Mouse (Mus musculus): ENCODE data around the gene Adgrl3. TPM values are rescaled to one million over a fixed set of nuclear protein-coding genes. Genes with fewer than 3 reads are reported as not detected.

Gene Adgrl3
- polyA plus RNA-seq, 1 experiment from 2014 or later = 15.0 TPM

DNA sequence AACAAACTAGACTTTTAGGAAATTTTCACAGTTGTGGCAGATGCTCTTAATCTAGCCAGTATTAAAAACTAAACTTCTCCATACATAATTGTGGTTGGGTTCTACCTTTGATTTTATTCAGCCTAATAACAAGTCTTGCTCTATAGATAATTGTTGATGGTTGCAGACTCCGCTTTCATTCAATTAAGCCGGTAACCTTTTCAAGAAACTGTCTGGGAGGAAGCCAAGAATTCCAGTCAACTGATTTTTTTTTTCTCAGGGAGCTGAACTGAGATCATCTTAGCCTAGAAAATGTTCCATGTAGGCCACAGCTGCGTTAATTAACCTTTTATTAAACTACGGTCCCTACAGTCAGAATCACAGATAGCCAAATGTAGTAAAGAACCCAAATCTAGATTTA is 65.2 kb downstream of the Adgrl3 start:
- WGBS = 92% methylated on average over 4 of the region's 4 CpGs
- DNase-seq (ENCODE audit: low spot score) = no peak
- Histone ChIP-seq H3K27me3 (ENCODE audit: low read depth, poor library complexity, severe bottlenecking) (no peaks in the 10 kb centered on the region), H3K36me3 (no peaks in the 10 kb centered on the region), H3K9me3 (replicated peaks) (no peaks in the 10 kb centered on the region), H3K4me1 (no peaks in the 10 kb centered on the region), H3K27ac (no peak overlapping the region), H3K4me3 (no peak overlapping the region)

GRCm38 (mm10) chr5:81088667-81089066 is 68.7 kb downstream of the Adgrl3 start:
- no peak overlapping the region for H3K4me3 ChIP-seq
- no peak overlapping the region for H3K27ac ChIP-seq
- no peaks in the 10 kb centered on the region for H3K36me3 ChIP-seq
- H3K27me3 ChIP-seq (ENCODE audit: low read depth, poor library complexity, severe bottlenecking) = no peaks in the 10 kb centered on the region
- no peaks in the 10 kb centered on the region for H3K9me3 ChIP-seq (replicated peaks)
- WGBS = 76% methylated on average over 2 of the region's 2 CpGs
- no peaks in the 10 kb centered on the region for H3K4me1 ChIP-seq
- DNase-seq (ENCODE audit: low spot score) = no peak

DNA sequence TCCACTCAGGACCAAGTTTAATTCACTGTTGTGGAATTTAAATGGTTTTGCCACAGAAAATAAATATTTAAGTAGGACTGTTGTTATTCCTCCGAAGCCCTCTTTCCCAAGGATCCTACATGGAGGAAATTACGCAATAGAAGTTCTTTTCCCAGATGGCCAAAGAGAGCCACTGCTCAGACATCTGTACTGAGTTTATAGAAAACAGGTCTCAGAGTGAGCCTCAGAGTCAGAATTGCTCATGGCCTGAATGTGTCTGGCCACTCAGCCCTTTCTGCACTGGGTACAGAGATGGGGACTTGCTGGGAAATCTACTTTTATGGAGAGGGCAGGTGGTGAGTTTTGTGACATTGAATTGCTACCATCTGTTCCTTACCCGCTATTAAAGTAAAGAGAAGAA is 74.7 kb downstream of the Adgrl3 start:
- DNase-seq (ENCODE audit: low spot score) = peak; percentile 35
- no peak overlapping the region for H3K27ac ChIP-seq
- no peaks in the 10 kb centered on the region for H3K27me3 ChIP-seq (ENCODE audit: low read depth, poor library complexity, severe bottlenecking)
- WGBS = 46% methylated on average over 3 of the region's 3 CpGs
- no peaks in the 10 kb centered on the region for H3K9me3 ChIP-seq (replicated peaks)
- no peaks in the 10 kb centered on the region for H3K36me3 ChIP-seq
- no peak overlapping the region for H3K4me3 ChIP-seq
- peaks cover 13% of the 10 kb centered on the region for H3K4me1 ChIP-seq

DNA sequence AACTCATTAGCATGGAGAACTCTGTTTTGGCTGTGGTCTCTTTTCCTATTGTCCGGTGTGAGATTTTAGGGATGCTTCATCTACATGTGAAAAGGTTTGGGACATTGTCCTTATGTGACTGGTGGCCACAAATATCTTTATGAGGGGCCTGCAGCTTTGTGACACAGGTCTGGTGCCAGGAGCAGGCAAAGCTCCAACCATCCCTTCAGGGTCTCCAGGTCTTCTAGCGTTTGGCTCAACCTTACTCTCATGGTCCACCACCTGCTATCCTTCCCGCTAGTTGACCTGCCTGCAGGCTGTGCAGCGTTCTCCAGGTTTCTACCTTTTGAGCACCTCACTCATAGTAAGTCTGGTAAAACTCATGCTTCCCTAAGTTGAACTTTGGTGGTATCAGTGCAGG is 77.2 kb downstream of the Adgrl3 start:
- no peaks in the 10 kb centered on the region for H3K9me3 ChIP-seq (replicated peaks)
- 94% methylated on average over 4 of the region's 4 CpGs for WGBS
- no peak overlapping the region for H3K4me3 ChIP-seq
- no peak overlapping the region for H3K27ac ChIP-seq
- no peak for DNase-seq (ENCODE audit: low spot score)
- no peaks in the 10 kb centered on the region for H3K36me3 ChIP-seq
- H3K4me1 ChIP-seq = peaks cover 13% of the 10 kb centered on the region
- H3K27me3 ChIP-seq (ENCODE audit: low read depth, poor library complexity, severe bottlenecking) = no peaks in the 10 kb centered on the region

DNA sequence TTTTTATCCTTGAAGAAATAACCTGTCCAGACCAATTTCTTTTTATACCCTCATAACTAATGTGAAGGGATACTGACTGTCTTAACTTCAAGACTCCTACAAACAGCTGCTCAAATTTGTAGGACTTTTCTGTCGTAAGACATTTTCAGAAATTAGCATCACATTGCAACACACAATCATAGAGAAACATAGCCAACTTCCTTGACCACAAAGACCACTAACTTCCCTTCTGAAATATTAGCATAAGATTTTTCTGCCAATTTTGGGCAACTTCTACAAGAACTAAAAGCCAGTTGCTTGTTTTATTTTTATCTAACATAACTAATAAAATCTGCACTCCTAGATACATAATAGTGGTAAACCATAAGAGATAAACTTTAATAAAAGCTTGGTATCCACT is 87.5 kb downstream of the Adgrl3 start:
- no peaks in the 10 kb centered on the region for H3K36me3 ChIP-seq
- H3K4me3 ChIP-seq = no peak overlapping the region
- no peak overlapping the region for H3K27ac ChIP-seq
- H3K27me3 ChIP-seq (ENCODE audit: low read depth, poor library complexity, severe bottlenecking) = no peaks in the 10 kb centered on the region
- WGBS = 94% methylated on average over 1 of the region's 1 CpGs
- H3K4me1 ChIP-seq = no peaks in the 10 kb centered on the region
- H3K9me3 ChIP-seq (replicated peaks) = no peaks in the 10 kb centered on the region
- DNase-seq (ENCODE audit: low spot score) = no peak

DNA sequence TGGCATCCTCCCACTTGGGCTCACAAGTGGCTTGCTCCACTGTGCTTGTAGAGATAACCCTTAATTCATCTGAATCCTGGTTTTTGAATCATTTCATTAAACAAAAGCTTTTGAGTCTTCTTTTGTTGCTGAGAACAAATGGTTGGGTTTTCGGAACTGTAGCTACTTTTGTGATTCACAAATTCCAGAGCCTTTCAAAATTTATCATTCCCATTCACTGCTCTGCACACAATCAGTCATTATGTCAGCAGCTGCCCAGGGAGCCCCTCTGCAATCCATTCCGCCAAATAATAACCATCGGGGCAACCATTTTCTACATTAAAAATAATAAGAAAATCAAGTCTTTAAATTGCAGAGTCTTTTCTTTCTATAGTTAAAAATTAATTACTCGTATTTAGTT is 104.5 kb downstream of the Adgrl3 start:
- no peak overlapping the region for H3K27ac ChIP-seq
- peaks cover 8% of the 10 kb centered on the region for H3K4me1 ChIP-seq
- DNase-seq (ENCODE audit: low spot score) = peak; percentile 35
- H3K27me3 ChIP-seq (ENCODE audit: low read depth, poor library complexity, severe bottlenecking) = no peaks in the 10 kb centered on the region
- 70% methylated on average over 4 of the region's 4 CpGs for WGBS
- H3K36me3 ChIP-seq = no peaks in the 10 kb centered on the region
- H3K4me3 ChIP-seq = no peak overlapping the region
- no peaks in the 10 kb centered on the region for H3K9me3 ChIP-seq (replicated peaks)

- no peak for DNase-seq (ENCODE audit: low spot score)
- Histone ChIP-seq H3K4me1 (peaks cover 4% of the 10 kb centered on the region; the same call in 1 of the 2 replicates), H3K27me3 (ENCODE audit: low read depth, poor library complexity, severe bottlenecking) (no peaks in the 10 kb centered on the region), H3K36me3 (no peaks in the 10 kb centered on the region), H3K4me3 (no peak overlapping the region), H3K9me3 (replicated peaks) (no peaks in the 10 kb centered on the region), H3K27ac (no peak overlapping the region)
- WGBS = 71% methylated on average over 3 of the region's 3 CpGs
Measured at GRCm38 (mm10) chr5:81127639-81128038, 107.7 kb downstream of the Adgrl3 start.

GRCm38 (mm10) chr5:81136394-81136793 is 116.5 kb downstream of the Adgrl3 start:
- Histone ChIP-seq H3K4me1 (no peaks in the 10 kb centered on the region), H3K9me3 (replicated peaks) (no peaks in the 10 kb centered on the region), H3K36me3 (no peaks in the 10 kb centered on the region), H3K27ac (no peak overlapping the region), H3K4me3 (no peak overlapping the region), H3K27me3 (ENCODE audit: low read depth, poor library complexity, severe bottlenecking) (no peaks in the 10 kb centered on the region)
- WGBS = 87% methylated on average over 1 of the region's 1 CpGs
- DNase-seq (ENCODE audit: low spot score) = no peak

DNA sequence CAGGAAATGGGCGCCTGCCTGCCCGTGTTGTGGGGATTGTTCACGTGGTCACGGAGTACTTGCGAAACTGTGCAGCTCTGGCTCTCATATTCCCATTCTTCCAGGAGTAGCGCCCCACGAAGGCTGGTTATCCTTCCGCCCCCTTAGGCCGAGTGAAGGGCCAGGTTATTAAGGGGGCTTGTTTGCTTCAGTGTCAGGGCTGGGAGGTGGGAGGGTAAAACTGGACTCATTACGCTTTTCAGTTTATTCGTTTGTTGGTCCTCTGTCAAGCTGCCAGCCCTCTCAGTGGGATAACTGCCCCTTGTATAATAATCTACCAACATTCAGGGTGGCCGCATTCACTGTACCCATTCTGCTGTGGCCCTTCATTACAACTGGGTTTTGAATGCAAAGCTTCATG is 135.9 kb downstream of the Adgrl3 start:
- WGBS = 82% methylated on average over 12 of the region's 12 CpGs
- H3K36me3 ChIP-seq = no peaks in the 10 kb centered on the region

DNA sequence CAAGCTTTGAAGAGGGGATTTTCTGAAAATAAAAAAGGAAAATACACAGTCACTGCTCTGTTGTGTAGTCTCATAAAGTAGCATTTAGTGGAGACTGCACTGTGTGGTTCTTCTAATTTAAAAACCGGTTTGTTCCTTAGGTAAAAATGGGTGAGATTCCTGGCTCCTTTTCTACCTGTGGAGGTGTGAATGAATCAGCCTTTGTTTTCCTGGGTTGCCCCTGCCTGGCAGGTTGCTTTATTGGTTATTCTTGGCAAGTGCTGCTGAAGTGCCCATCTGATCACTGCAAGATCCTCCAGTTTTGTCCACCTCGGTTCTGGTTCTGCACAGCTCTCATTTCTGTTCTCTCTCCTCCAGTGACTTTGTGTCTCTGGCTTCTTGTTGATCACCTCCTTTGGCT is 136.3 kb downstream of the Adgrl3 start:
- Histone ChIP-seq H3K36me3 (no peaks in the 10 kb centered on the region), H3K9me3 (replicated peaks) (no peaks in the 10 kb centered on the region), H3K27ac (no peak overlapping the region), H3K4me1 (no peaks in the 10 kb centered on the region), H3K4me3 (no peak overlapping the region), H3K27me3 (ENCODE audit: low read depth, poor library complexity, severe bottlenecking) (no peaks in the 10 kb centered on the region)
- DNase-seq (ENCODE audit: low spot score) = no peak
- 40% methylated on average over 2 of the region's 2 CpGs for WGBS

More for the DNA sequence above, 135.9 kb downstream of the Adgrl3 start:
- DNase-seq (ENCODE audit: low spot score) = no peak
- Histone ChIP-seq H3K4me3 (no peak overlapping the region), H3K27ac (no peak overlapping the region), H3K27me3 (ENCODE audit: low read depth, poor library complexity, severe bottlenecking) (no peaks in the 10 kb centered on the region), H3K4me1 (no peaks in the 10 kb centered on the region), H3K9me3 (replicated peaks) (no peaks in the 10 kb centered on the region)

GRCm38 (mm10) chr5:81156796-81157195 is 136.9 kb downstream of the Adgrl3 start:
- Histone ChIP-seq H3K4me3 (no peak overlapping the region), H3K27me3 (ENCODE audit: low read depth, poor library complexity, severe bottlenecking) (no peaks in the 10 kb centered on the region), H3K36me3 (no peaks in the 10 kb centered on the region), H3K4me1 (no peaks in the 10 kb centered on the region), H3K9me3 (replicated peaks) (no peaks in the 10 kb centered on the region), H3K27ac (no peak overlapping the region)
- no peak for DNase-seq (ENCODE audit: low spot score)
- WGBS = 68% methylated on average over 5 of the region's 5 CpGs

DNA sequence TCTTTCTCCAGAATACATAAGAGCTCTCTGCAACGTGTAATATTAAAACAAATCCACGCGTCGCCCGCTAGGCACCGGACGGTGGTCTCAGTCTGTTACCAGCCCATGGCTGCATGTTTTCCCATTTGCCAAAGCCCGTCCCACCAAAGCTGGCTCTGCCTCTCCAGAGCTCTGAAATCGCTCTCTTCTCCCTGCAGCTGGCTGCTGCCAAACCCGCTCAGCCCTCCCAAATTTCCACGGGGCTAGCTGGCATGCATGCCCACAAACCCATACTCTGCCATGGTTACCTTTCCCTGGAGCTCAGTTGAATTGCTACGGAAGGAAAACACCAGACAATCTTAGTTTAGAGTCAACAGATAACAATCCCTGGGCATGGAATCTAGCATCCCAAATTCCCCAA is 139.1 kb downstream of the Adgrl3 start:
- H3K9me3 ChIP-seq (replicated peaks) = no peaks in the 10 kb centered on the region
- no peaks in the 10 kb centered on the region for H3K4me1 ChIP-seq
- WGBS = 90% methylated on average over 12 of the region's 12 CpGs
- DNase-seq (ENCODE audit: low spot score) = no peak
- H3K4me3 ChIP-seq = no peak overlapping the region
- H3K27me3 ChIP-seq (ENCODE audit: low read depth, poor library complexity, severe bottlenecking) = no peaks in the 10 kb centered on the region
- H3K27ac ChIP-seq = no peak overlapping the region
- H3K36me3 ChIP-seq = no peaks in the 10 kb centered on the region

GRCm38 (mm10) chr5:81160431-81160830 is 140.5 kb downstream of the Adgrl3 start:
- Histone ChIP-seq H3K9me3 (replicated peaks) (no peaks in the 10 kb centered on the region), H3K27me3 (ENCODE audit: low read depth, poor library complexity, severe bottlenecking) (no peaks in the 10 kb centered on the region), H3K4me3 (no peak overlapping the region), H3K36me3 (no peaks in the 10 kb centered on the region), H3K27ac (no peak overlapping the region), H3K4me1 (no peaks in the 10 kb centered on the region)
- 88% methylated on average over 6 of the region's 6 CpGs for WGBS
- no peak for DNase-seq (ENCODE audit: low spot score)

GRCm38 (mm10) chr5:81188871-81189485 is 169.0 kb downstream of the Adgrl3 start:
- Histone ChIP-seq H3K36me3 (no peaks in the 10 kb centered on the region), H3K4me3 (no peak overlapping the region), H3K4me1 (peaks cover 7% of the 10 kb centered on the region; the same call in 1 of the 2 replicates), H3K27me3 (ENCODE audit: low read depth, poor library complexity, severe bottlenecking) (no peaks in the 10 kb centered on the region), H3K9me3 (replicated peaks) (no peaks in the 10 kb centered on the region), H3K27ac (no peak overlapping the region)
- WGBS = 60% methylated on average over 4 of the region's 4 CpGs
- DNase-seq (ENCODE audit: low spot score) = no peak

All from limb, embryonic 10.5 days (tissue).